Mouse (Mus musculus) heart, embryonic 13.5 days (tissue): ENCODE data around the gene Lypd3. TPM values are rescaled to one million over a fixed set of nuclear protein-coding genes. Genes with fewer than 3 reads are reported as not detected.
"Not testable (repeated sequence)": the region's sequence is repeated elsewhere in the genome, so short reads cannot be mapped to it uniquely, and the experiment has no call there.

Experiments
- ATAC-seq: fragments of 200-750 bp; cut with Nextera tagmentation; 2 replicates; pipeline ENCODE4 v1.8.0; 2017; ENCODE audit warnings: moderate TSS enrichment; ENCODE audit not compliant: insufficient number of reproducible peaks, low FRiP score, low TSS enrichment; ENCODE audit errors: extremely low read depth
- H3K27ac ChIP-seq: fragments of 300-500 bp; sonication (generic); replicated peaks from 2 replicates; pipeline ENCODE4 v1.5.1; 2015; ENCODE audit warnings: moderate library complexity, mild to moderate bottlenecking, inconsistent platforms
- H3K27me3 ChIP-seq: fragments of 300-500 bp; sonication (generic); replicated peaks from 2 replicates; pipeline ENCODE4 v1.6.1; 2015; ENCODE audit warnings: mild to moderate bottlenecking, inconsistent platforms
- H3K36me3 ChIP-seq: fragments of 300-500 bp; sonication (generic); 2 replicates; pipeline ENCODE4 v1.6.1; 2015; ENCODE audit warnings: mild to moderate bottlenecking, inconsistent platforms
- H3K4me1 ChIP-seq: fragments of 300-500 bp; sonication (generic); 2 replicates; pipeline ENCODE4 v1.6.1; 2015; ENCODE audit warnings: inconsistent platforms
- H3K4me2 ChIP-seq: fragments of 300-500 bp; sonication (generic); 2 replicates; pipeline ENCODE4 v1.6.1; 2015; ENCODE audit warnings: inconsistent platforms, mild to moderate bottlenecking, moderate library complexity
- H3K4me3 ChIP-seq: fragments of 300-500 bp; sonication (generic); 2 replicates; pipeline ENCODE4 v1.5.1; 2015; ENCODE audit warnings: moderate library complexity, mild to moderate bottlenecking, inconsistent platforms
- H3K9ac ChIP-seq: fragments of 300-500 bp; sonication (generic); 2 replicates; pipeline ENCODE4 v1.6.1; 2015; ENCODE audit warnings: inconsistent platforms, mild to moderate bottlenecking, moderate library complexity
- H3K9me3 ChIP-seq: fragments of 300-500 bp; sonication (generic); 2 replicates; pipeline ENCODE4 v1.6.1; 2016; ENCODE audit warnings: inconsistent platforms
- WGBS: fragments of 180-500 bp; shearing (Covaris S2); methylation state at CpG from one replicate; pipeline ENCODE4 v1.1.7; 2015; ENCODE audit warnings: mixed read lengths; 5-methylcytosine and 5-hydroxymethylcytosine counted together
- polyA plus RNA-seq: library from polyadenylated mRNA; unstranded; fragments of >200 nt; fragmentation: Nextera tagmentation; extraction: Ambion mirVana; gene quantifications from 2 replicates; pipeline ENCODE4 v1.2.1, GENCODE M21; 2015

Lypd3 gene
- polyA plus RNA-seq, 1 experiment from 2014 or later = 0.20 TPM

DNA sequence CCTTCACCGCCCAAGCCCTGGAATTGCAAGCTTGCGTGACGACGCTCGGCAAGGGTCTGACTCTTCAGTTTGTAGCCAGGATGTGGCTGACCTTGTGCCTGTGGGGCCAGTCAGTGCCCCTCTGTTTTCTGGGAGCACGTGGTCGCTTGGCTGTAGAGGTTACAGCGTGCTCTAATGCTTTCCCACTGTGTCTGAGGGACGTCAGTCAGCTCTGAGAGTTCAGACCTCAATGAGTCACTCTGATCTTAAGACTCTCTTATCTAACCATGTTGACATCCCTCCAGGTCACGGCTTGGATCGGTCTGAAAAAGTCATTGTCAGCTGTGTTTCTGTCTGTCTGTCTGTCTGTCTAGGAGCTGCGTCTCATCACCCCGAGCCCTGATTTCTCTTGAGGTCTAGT is 21.5 kb upstream of the Lypd3 start:
- no peak overlapping the region for H3K4me2 ChIP-seq
- no peaks in the 10 kb centered on the region for H3K36me3 ChIP-seq
- H3K27ac ChIP-seq = no peak overlapping the region
- no peak overlapping the region for H3K9ac ChIP-seq
- H3K4me1 ChIP-seq = peaks cover 27% of the 10 kb centered on the region
- 60% methylated on average over 13 of the region's 13 CpGs for WGBS
- 0 out of 2 replicates have a peak, but pooled peaks cover 2% of the 10 kb centered on the region for H3K9me3 ChIP-seq
- peaks cover 61% of the 10 kb centered on the region for H3K27me3 ChIP-seq
- H3K4me3 ChIP-seq = no peak overlapping the region
- ATAC-seq = no peak

DNA sequence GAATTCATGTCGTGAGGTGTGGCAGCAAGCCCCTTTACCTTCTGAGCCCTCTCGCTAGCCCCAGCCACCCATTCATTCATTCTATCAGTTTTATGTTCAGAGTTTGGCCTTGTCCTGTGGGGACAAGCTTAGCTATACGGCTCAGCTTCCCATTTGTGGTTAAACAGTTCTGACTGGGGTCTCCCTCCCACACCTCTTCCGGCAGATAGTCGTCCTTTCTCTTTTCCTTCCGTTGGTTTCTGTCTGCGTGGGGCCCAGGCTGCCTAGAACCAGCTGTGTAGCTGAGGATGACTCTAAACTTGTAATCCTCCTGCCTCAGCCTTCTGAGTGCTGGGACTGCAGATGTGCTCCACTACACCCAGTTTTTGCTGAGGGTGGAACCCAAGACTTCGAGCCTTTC is 18.6 kb upstream of the Lypd3 start:
- no peak for ATAC-seq
- H3K9me3 ChIP-seq = peaks cover 8% of the 10 kb centered on the region; the same call in 1 of the 2 replicates
- 66% methylated on average over 8 of the region's 8 CpGs for WGBS

GRCm38 (mm10) chr7:24618374-24618773 is 18.0 kb upstream of the Lypd3 start:
- H3K4me1 ChIP-seq, H3K4me3 ChIP-seq, H3K36me3 ChIP-seq, H3K4me2 ChIP-seq, H3K9me3 ChIP-seq, H3K9ac ChIP-seq, ATAC-seq, H3K27ac ChIP-seq: not testable (repeated sequence)
- 84% methylated on average over 8 of the region's 8 CpGs for WGBS
- H3K27me3 ChIP-seq = peaks cover 29% of the 10 kb centered on the region

More for the DNA sequence above, 18.6 kb upstream of the Lypd3 start:
- Histone ChIP-seq H3K36me3 (no peaks in the 10 kb centered on the region), H3K4me1 (peaks cover 1% of the 10 kb centered on the region), H3K9ac (no peak overlapping the region), H3K4me2 (no peak overlapping the region), H3K27ac (no peak overlapping the region), H3K4me3 (no peak overlapping the region), H3K27me3 (peaks cover 35% of the 10 kb centered on the region)

DNA sequence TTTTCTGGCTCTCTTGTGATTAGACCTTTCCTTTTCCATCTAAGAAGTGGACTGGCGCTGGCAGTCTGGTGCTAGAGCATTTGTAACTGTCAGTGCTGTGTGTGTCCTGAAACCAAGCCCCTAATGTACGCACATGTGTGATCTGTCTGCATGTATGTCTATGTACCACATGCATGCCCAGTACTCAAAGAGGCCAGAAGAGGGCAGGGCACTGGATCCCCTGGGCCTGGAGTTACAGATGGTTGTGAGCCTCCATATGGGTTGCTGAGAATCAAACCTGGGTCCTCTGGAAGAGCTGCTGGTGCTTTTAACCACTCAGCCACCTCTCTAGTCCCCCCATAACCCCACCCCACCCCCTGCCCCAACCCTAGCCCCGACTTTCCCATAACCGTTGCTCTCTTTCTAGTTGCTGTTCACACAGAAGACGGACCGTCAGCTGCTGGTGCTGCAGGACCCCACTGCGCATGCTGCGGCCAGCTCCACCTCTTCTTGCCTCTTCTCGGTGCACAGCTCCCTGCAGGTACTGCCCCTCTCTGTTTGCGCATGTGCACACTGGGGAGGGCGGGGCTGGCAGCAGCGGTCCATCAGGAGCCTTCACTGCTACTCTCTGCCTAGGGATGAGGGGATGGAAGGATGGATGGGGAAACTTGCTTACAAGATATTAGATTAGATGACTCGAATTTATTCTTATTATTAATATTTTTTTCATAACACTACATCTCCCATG is 16.5 kb upstream of the Lypd3 start:
- WGBS = 41% methylated on average over 13 of the region's 13 CpGs
- Histone ChIP-seq H3K36me3 (no peaks in the 10 kb centered on the region), H3K4me1 (no peaks in the 10 kb centered on the region), H3K9ac (no peak overlapping the region), H3K9me3 (peaks cover 8% of the 10 kb centered on the region; the same call in 1 of the 2 replicates), H3K4me2 (no peak overlapping the region), H3K27ac (no peak overlapping the region), H3K4me3 (no peak overlapping the region), H3K27me3 (peaks cover 18% of the 10 kb centered on the region)
- ATAC-seq = no peak

DNA sequence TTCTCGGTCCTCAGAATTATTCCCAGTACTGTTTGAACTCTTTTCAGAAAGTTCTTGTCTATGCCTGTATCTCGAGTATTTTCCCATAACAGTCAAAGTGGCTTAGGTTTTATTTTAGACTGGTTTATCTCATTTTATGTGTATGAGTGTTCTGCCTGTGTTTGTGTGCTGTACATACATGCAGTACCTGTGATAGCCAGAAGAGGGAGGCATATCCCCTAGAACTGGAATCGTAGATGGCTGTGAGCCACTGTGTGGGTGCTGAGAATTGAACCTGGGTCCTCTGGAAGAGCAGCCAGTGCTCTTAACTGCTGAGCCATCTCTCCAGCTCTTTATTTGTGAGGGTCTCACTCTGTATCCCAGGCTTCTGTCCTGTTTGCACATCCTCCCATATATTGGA is 15.2 kb upstream of the Lypd3 start:
- no peak for ATAC-seq
- Histone ChIP-seq H3K27ac (no peak overlapping the region), H3K9ac (no peak overlapping the region), H3K36me3 (no peaks in the 10 kb centered on the region), H3K4me3 (no peak overlapping the region), H3K4me1 (no peaks in the 10 kb centered on the region), H3K4me2 (no peak overlapping the region), H3K9me3 (peaks cover 8% of the 10 kb centered on the region; the same call in 1 of the 2 replicates), H3K27me3 (peaks cover 26% of the 10 kb centered on the region)
- WGBS = 71% methylated on average over 3 of the region's 3 CpGs

DNA sequence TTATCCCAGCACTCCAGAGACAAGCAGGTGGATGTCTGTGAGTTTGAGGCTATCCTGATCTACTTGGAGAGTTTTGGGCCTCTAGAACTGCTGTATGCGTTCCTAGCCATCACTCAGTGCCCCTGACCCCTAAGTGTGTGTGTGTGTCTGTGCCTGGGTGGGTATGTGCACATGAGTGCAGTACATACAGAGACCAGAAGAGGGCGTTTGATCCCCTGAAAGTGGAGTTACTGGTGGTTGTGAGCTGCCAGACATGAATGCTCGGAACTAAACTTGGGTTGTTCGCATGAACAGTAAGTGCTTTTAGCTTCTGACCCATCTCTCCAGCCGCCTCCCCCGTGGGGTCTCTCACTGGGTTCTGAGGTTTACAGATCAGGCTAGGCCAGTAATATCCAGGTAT is 13.4 kb upstream of the Lypd3 start:
- peaks cover 8% of the 10 kb centered on the region; the same call in 1 of the 2 replicates for H3K9me3 ChIP-seq
- 73% methylated on average over 6 of the region's 6 CpGs for WGBS
- no peak overlapping the region for H3K4me3 ChIP-seq
- no peaks in the 10 kb centered on the region for H3K36me3 ChIP-seq
- no peak overlapping the region for H3K9ac ChIP-seq
- no peak overlapping the region for H3K27ac ChIP-seq
- ATAC-seq = no peak
- H3K4me1 ChIP-seq = no peaks in the 10 kb centered on the region
- H3K27me3 ChIP-seq = peaks cover 42% of the 10 kb centered on the region
- H3K4me2 ChIP-seq = no peak overlapping the region

DNA sequence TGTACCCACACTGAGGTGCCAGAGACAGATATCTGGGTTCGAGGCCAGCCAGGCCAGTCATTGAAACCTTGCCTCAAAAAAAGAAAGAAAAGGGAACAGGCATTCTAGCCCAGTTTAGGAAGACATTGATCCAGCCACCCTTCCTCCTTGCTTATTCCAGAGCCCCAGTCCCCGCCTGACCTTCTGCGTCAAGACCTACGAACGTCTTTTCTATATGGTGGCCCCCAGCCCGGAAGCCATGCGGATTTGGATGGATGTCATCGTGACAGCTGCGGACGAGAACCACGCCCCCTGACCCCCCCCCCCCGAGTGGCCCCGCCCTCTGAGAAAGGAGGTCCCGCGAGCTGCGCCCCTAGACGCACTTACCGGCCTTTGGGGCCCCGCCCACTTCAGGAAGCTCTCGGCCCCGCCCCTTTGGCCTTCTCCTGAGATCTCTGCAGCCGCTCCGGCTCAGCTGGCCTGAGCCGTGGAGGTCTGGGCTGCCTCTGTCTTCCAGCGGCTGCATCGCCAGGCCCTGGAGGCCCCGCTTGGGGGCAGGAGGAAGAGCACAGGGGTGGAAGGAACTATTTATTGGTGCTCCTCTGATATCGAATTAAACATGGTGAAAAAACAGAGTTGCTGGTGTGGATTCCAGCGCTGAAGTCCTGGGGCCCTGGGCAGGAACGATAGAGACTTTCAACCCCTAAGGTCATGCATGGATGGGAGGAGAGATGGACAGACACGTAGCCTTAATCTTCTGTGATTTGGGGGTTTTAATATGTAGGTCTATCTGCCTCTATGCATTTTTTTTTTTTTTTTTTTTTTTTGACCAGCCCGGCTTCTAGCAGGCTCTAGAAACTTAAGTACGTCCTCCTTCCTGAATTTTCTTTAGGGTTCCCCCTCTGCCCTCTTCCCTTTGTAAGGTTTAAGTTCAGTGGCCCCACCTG is 7.4 kb upstream of the Lypd3 start:
- Histone ChIP-seq H3K4me2 (peak overlapping the region; percentile 71), H3K27ac (no peak overlapping the region), H3K27me3 (peaks cover 32% of the 10 kb centered on the region), H3K4me1 (peaks cover 4% of the 10 kb centered on the region), H3K9ac (peak overlapping the region; percentile 80), H3K36me3 (no peaks in the 10 kb centered on the region), H3K9me3 (no peaks in the 10 kb centered on the region), H3K4me3 (peak overlapping the region; percentile 49)
- WGBS = 9% methylated on average over 33 of the region's 33 CpGs
- peak; percentile 62; the same call in 1 of the 2 replicates for ATAC-seq

GRCm38 (mm10) chr7:24629672-24630071 is 6.7 kb upstream of the Lypd3 start:
- no peak for ATAC-seq

GRCm38 (mm10) chr7:24630116-24630880 is 6.1 kb upstream of the Lypd3 start:
- peaks cover 35% of the 10 kb centered on the region for H3K27me3 ChIP-seq
- H3K27ac ChIP-seq = no peak overlapping the region
- no peaks in the 10 kb centered on the region for H3K9me3 ChIP-seq
- no peaks in the 10 kb centered on the region for H3K36me3 ChIP-seq
- no peak overlapping the region for H3K9ac ChIP-seq
- ATAC-seq = no peak
- peaks cover 4% of the 10 kb centered on the region for H3K4me1 ChIP-seq
- no peak overlapping the region for H3K4me2 ChIP-seq
- WGBS = 75% methylated on average over 10 of the region's 10 CpGs
- no peak overlapping the region for H3K4me3 ChIP-seq

More at GRCm38 (mm10) chr7:24629672-24630071, 6.7 kb upstream of the Lypd3 start:
- H3K4me3 ChIP-seq = no peak overlapping the region
- no peaks in the 10 kb centered on the region for H3K36me3 ChIP-seq
- H3K4me1 ChIP-seq = peaks cover 4% of the 10 kb centered on the region
- H3K9ac ChIP-seq = no peak overlapping the region
- WGBS = 68% methylated on average over 4 of the region's 4 CpGs
- no peak overlapping the region for H3K27ac ChIP-seq
- no peaks in the 10 kb centered on the region for H3K9me3 ChIP-seq
- peaks cover 35% of the 10 kb centered on the region for H3K27me3 ChIP-seq
- peak overlapping the region; percentile 71; the same call in 1 of the 2 replicates for H3K4me2 ChIP-seq

DNA sequence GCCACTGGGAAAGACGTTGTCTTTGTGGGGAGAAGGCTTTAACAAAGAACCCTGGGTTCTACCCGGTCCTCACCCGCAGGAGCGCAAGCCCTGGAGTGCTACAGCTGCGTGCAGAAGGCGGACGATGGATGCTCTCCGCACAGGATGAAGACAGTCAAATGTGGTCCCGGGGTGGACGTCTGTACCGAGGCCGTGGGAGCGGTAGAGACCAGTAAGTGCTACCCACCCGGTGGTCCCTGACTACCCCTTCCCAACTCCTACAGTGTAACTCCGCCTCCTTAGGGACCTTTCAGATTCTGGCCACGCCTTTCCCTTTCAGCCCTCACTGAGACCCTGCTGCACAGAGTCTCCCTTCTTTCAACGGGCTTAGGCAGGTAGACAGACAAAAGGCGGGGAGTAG is 696 bp downstream of the Lypd3 start:
- H3K4me2 ChIP-seq = peak overlapping the region; percentile 31; the same call in 1 of the 2 replicates
- H3K27me3 ChIP-seq = peaks cover 78% of the 10 kb centered on the region
- H3K9me3 ChIP-seq = no peaks in the 10 kb centered on the region

More for the DNA sequence above, 696 bp downstream of the Lypd3 start:
- H3K36me3 ChIP-seq = no peaks in the 10 kb centered on the region
- no peak overlapping the region for H3K27ac ChIP-seq
- no peak overlapping the region for H3K4me3 ChIP-seq
- H3K9ac ChIP-seq = no peak overlapping the region
- H3K4me1 ChIP-seq = peaks cover 11% of the 10 kb centered on the region
- WGBS = 1% methylated on average over 18 of the region's 18 CpGs
- ATAC-seq = no peak
